Mouse (Mus musculus) liver, embryonic 15.5 days (tissue): ENCODE results near the gene Olfr312. TPM values are rescaled to one million over a fixed set of nuclear protein-coding genes. Genes with fewer than 3 reads are reported as not detected.
"Not testable (repeated sequence)": the region's sequence is repeated elsewhere in the genome, so short reads cannot be mapped to it uniquely, and the experiment has no call there.

Experiments
- ATAC-seq: fragments of 200-750 bp; cut with Nextera tagmentation; 2 replicates; pipeline ENCODE4 v1.8.0; 2017; ENCODE audit warnings: moderate number of reproducible peaks, mild to moderate bottlenecking, moderate library complexity; ENCODE audit not compliant: insufficient read depth
- H3K27ac ChIP-seq: fragments of 300-500 bp; sonication (generic); replicated peaks from 2 replicates; pipeline ENCODE4 v1.5.1; 2015; ENCODE audit warnings: mild to moderate bottlenecking, inconsistent platforms
- H3K27me3 ChIP-seq: fragments of 300-500 bp; sonication (generic); 2 replicates; pipeline ENCODE4 v1.6.1; 2015; ENCODE audit warnings: mild to moderate bottlenecking, inconsistent platforms
- H3K36me3 ChIP-seq: fragments of 300-500 bp; sonication (generic); replicated peaks from 2 replicates; pipeline ENCODE4 v1.6.1; 2015; ENCODE audit warnings: moderate library complexity, mild to moderate bottlenecking, inconsistent platforms
- H3K4me1 ChIP-seq: fragments of 300-500 bp; sonication (generic); replicated peaks from 2 replicates; pipeline ENCODE4 v1.6.1; 2015; ENCODE audit warnings: inconsistent platforms
- H3K4me2 ChIP-seq: fragments of 300-500 bp; sonication (generic); 2 replicates; pipeline ENCODE4 v1.6.1; 2015; ENCODE audit warnings: moderate library complexity, mild to moderate bottlenecking, inconsistent platforms
- H3K4me3 ChIP-seq: fragments of 300-500 bp; sonication (generic); replicated peaks from 2 replicates; pipeline ENCODE4 v1.5.1; 2015; ENCODE audit warnings: mild to moderate bottlenecking, inconsistent platforms
- H3K9ac ChIP-seq: fragments of 300-500 bp; sonication (generic); 2 replicates; pipeline ENCODE4 v1.6.1; 2015; ENCODE audit warnings: moderate library complexity, mild to moderate bottlenecking, inconsistent platforms
- H3K9me3 ChIP-seq: fragments of 300-500 bp; sonication (generic); replicated peaks from 2 replicates; pipeline ENCODE4 v1.6.1; 2016; ENCODE audit warnings: inconsistent platforms
- WGBS: fragments of 180-500 bp; shearing (Covaris S2); methylation state at CpG from one replicate; pipeline ENCODE4 v1.1.7; 2015; ENCODE audit warnings: mixed read lengths; ENCODE audit not compliant: insufficient replicate concordance; 5-methylcytosine and 5-hydroxymethylcytosine counted together
- polyA plus RNA-seq: library from polyadenylated mRNA; unstranded; fragments of >200 nt; fragmentation: Nextera tagmentation; extraction: Ambion mirVana; gene quantifications from 2 replicates; pipeline ENCODE4 v1.2.1, GENCODE M21; 2015

Gene Olfr312
- not detected in 2 replicates for polyA plus RNA-seq

GRCm38 (mm10) chr11:58828937-58829336, at the start of gene Olfr312:
TSS of gene Olfr312 (plus strand) at chr11:58829237.
- H3K4me3 ChIP-seq, H3K27me3 ChIP-seq, H3K4me2 ChIP-seq, ATAC-seq, H3K9ac ChIP-seq, H3K36me3 ChIP-seq, H3K4me1 ChIP-seq, H3K9me3 ChIP-seq, H3K27ac ChIP-seq: not testable (repeated sequence)

GRCm38 (mm10) chr11:58782480-58783089, 46.5 kb upstream of the Olfr312 start, which contains the start of gene Olfr314:
TSS of gene Olfr314 (plus strand) at chr11:58782952.
- H3K27me3 ChIP-seq = no peaks in the 10 kb centered on the region
- no peak within 1 kb of the TSS for H3K4me3 ChIP-seq
- no peaks in the 10 kb centered on the region for H3K36me3 ChIP-seq
- 54% methylated on average over 6 of the region's 6 CpGs for WGBS
- H3K9ac ChIP-seq = no peak within 1 kb of the TSS
- no peaks in the 10 kb centered on the region for H3K4me1 ChIP-seq
- no peak within 1 kb of the TSS for H3K27ac ChIP-seq
- no peak for ATAC-seq
- no peaks in the 10 kb centered on the region for H3K9me3 ChIP-seq
- no peak within 1 kb of the TSS for H3K4me2 ChIP-seq

GRCm38 (mm10) chr11:58784182-58784581, 44.9 kb upstream of the Olfr312 start:
- Histone ChIP-seq H3K36me3 (no peaks in the 10 kb centered on the region), H3K9ac (no peak overlapping the region), H3K9me3 (no peaks in the 10 kb centered on the region), H3K27ac (no peak overlapping the region), H3K4me2 (no peak overlapping the region), H3K27me3 (no peaks in the 10 kb centered on the region), H3K4me3 (no peak overlapping the region), H3K4me1 (no peaks in the 10 kb centered on the region)
- WGBS = 59% methylated on average over 2 of the region's 2 CpGs
- no peak for ATAC-seq

GRCm38 (mm10) chr11:58787651-58788050, 41.4 kb upstream of the Olfr312 start:
- WGBS = 72% methylated on average over 10 of the region's 10 CpGs
- no peaks in the 10 kb centered on the region for H3K9me3 ChIP-seq
- ATAC-seq = no peak

GRCm38 (mm10) chr11:58788346-58788745, 40.7 kb upstream of the Olfr312 start:
- H3K4me2 ChIP-seq = no peak overlapping the region
- H3K27ac ChIP-seq = no peak overlapping the region
- no peaks in the 10 kb centered on the region for H3K9me3 ChIP-seq
- H3K36me3 ChIP-seq = no peaks in the 10 kb centered on the region
- H3K27me3 ChIP-seq = no peaks in the 10 kb centered on the region
- H3K9ac ChIP-seq = no peak overlapping the region
- H3K4me1 ChIP-seq = no peaks in the 10 kb centered on the region
- no peak overlapping the region for H3K4me3 ChIP-seq
- WGBS = 51% methylated on average over 8 of the region's 8 CpGs
- ATAC-seq = no peak

More at GRCm38 (mm10) chr11:58787651-58788050, 41.4 kb upstream of the Olfr312 start:
- no peaks in the 10 kb centered on the region for H3K4me1 ChIP-seq
- H3K27me3 ChIP-seq = no peaks in the 10 kb centered on the region
- H3K4me2 ChIP-seq = no peak overlapping the region
- H3K9ac ChIP-seq = no peak overlapping the region
- H3K4me3 ChIP-seq = no peak overlapping the region
- H3K36me3 ChIP-seq = no peaks in the 10 kb centered on the region
- no peak overlapping the region for H3K27ac ChIP-seq

- 18% methylated on average over 3 of the region's 3 CpGs for WGBS
- no peaks in the 10 kb centered on the region for H3K27me3 ChIP-seq
- H3K36me3 ChIP-seq = no peaks in the 10 kb centered on the region
- no peak overlapping the region for H3K4me3 ChIP-seq
- no peak overlapping the region for H3K4me2 ChIP-seq
- ATAC-seq = no peak
- H3K9me3 ChIP-seq = no peaks in the 10 kb centered on the region
- no peaks in the 10 kb centered on the region for H3K4me1 ChIP-seq
- no peak overlapping the region for H3K9ac ChIP-seq
- no peak overlapping the region for H3K27ac ChIP-seq
Observed at GRCm38 (mm10) chr11:58789532-58789931, 39.5 kb upstream of the Olfr312 start.

GRCm38 (mm10) chr11:58790053-58790452, 39.0 kb upstream of the Olfr312 start:
- H3K27ac ChIP-seq = no peak overlapping the region
- no peaks in the 10 kb centered on the region for H3K9me3 ChIP-seq
- no peak overlapping the region for H3K4me2 ChIP-seq
- WGBS = 22% methylated on average over 2 of the region's 2 CpGs
- H3K9ac ChIP-seq = no peak overlapping the region
- H3K4me1 ChIP-seq = no peaks in the 10 kb centered on the region
- no peak overlapping the region for H3K4me3 ChIP-seq
- no peaks in the 10 kb centered on the region for H3K36me3 ChIP-seq
- H3K27me3 ChIP-seq = no peaks in the 10 kb centered on the region
- ATAC-seq = no peak

- H3K4me2 ChIP-seq = no peak overlapping the region
- no peaks in the 10 kb centered on the region for H3K9me3 ChIP-seq
- H3K4me3 ChIP-seq = no peak overlapping the region
- no peaks in the 10 kb centered on the region for H3K36me3 ChIP-seq
- no peaks in the 10 kb centered on the region for H3K4me1 ChIP-seq
- 33% methylated on average over 6 of the region's 6 CpGs for WGBS
- H3K27me3 ChIP-seq = no peaks in the 10 kb centered on the region
- no peak for ATAC-seq
- no peak overlapping the region for H3K27ac ChIP-seq
- no peak overlapping the region for H3K9ac ChIP-seq
Observed at GRCm38 (mm10) chr11:58790646-58791045, 38.4 kb upstream of the Olfr312 start.

- Histone ChIP-seq H3K9ac (no peak overlapping the region), H3K4me3 (no peak overlapping the region), H3K27me3 (no peaks in the 10 kb centered on the region), H3K27ac (no peak overlapping the region), H3K4me2 (no peak overlapping the region), H3K36me3 (no peaks in the 10 kb centered on the region), H3K9me3 (no peaks in the 10 kb centered on the region), H3K4me1 (no peaks in the 10 kb centered on the region)
- no peak for ATAC-seq
- 61% methylated on average over 2 of the region's 2 CpGs for WGBS
Observed at GRCm38 (mm10) chr11:58795856-58796255, 33.2 kb upstream of the Olfr312 start.

GRCm38 (mm10) chr11:58796850-58797249, 32.2 kb upstream of the Olfr312 start:
- no peak for ATAC-seq
- Histone ChIP-seq H3K36me3 (no peaks in the 10 kb centered on the region), H3K4me3 (no peak overlapping the region), H3K27ac (no peak overlapping the region), H3K9ac (no peak overlapping the region), H3K4me2 (no peak overlapping the region), H3K9me3 (no peaks in the 10 kb centered on the region), H3K4me1 (no peaks in the 10 kb centered on the region), H3K27me3 (no peaks in the 10 kb centered on the region)
- WGBS = 61% methylated on average over 7 of the region's 7 CpGs

GRCm38 (mm10) chr11:58799747-58800146, 29.3 kb upstream of the Olfr312 start:
- Histone ChIP-seq H3K9ac (no peak overlapping the region), H3K36me3 (no peaks in the 10 kb centered on the region), H3K27me3 (no peaks in the 10 kb centered on the region), H3K9me3 (no peaks in the 10 kb centered on the region), H3K27ac (no peak overlapping the region), H3K4me2 (no peak overlapping the region), H3K4me3 (no peak overlapping the region), H3K4me1 (no peaks in the 10 kb centered on the region)
- no peak for ATAC-seq
- 45% methylated on average over 5 of the region's 5 CpGs for WGBS
